Comparison of ENCODE assay signal across 24 mouse cellular contexts in the genomic region with DNA sequence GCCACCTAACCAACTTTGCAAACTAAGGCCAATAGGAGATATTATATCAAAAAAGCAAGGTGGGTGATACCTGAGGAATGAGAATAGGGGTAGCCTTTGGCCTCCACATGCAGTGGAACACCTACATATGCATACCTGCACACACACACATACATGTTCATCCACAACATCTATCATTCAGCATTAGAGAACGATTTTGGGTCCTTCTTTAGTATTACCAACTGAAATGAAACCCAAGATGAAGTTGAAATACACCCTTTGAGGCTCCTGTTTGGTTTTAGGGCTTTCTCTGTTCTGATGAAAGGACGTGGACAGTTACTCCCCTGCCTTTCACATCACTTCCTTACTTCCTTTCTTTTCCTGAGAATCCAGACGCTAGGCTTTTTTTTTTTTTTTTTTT.
"Had no signal": no experiment of that assay in that cellular context is flagged by ENCODE, and none has a peak within 500 bp of the region (broad histone marks: within the 10 kb centered on the region; RNA-seq: fewer than 3 reads in every experiment).

No protein-coding gene starts in this region.

- H3K27ac ChIP-seq: gastrocnemius, adult 2 months; heart, adult 2 months; heart, embryonic 13.5 days; heart, embryonic 15.5 days; hindbrain, embryonic 13.5 days; hindbrain, embryonic 15.5 days; intestine, embryonic 15.5 days; limb, embryonic 13.5 days; liver, embryonic 12.5 days; liver, embryonic 14.5 days had no signal

- H3K27me3 ChIP-seq: heart, embryonic 13.5 days; heart, embryonic 15.5 days; hindbrain, embryonic 15.5 days; intestine, embryonic 15.5 days; liver, embryonic 12.5 days had no signal

- H3K4me2 ChIP-seq: heart, embryonic 11.5 days; heart, embryonic 15.5 days; intestine, embryonic 15.5 days; liver, embryonic 12.5 days had no signal

- H3K36me3 ChIP-seq: heart, embryonic 13.5 days; heart, embryonic 15.5 days; hindbrain, embryonic 13.5 days; hindbrain, embryonic 15.5 days; intestine, embryonic 15.5 days; limb, embryonic 13.5 days; limb, embryonic 15.5 days; liver, embryonic 12.5 days had no signal

- H3K9me3 ChIP-seq: heart, embryonic 13.5 days; heart, embryonic 15.5 days; hindbrain, embryonic 13.5 days; hindbrain, embryonic 15.5 days; intestine, embryonic 15.5 days; limb, embryonic 13.5 days; limb, embryonic 15.5 days; liver, embryonic 12.5 days had no signal

- H3K9ac ChIP-seq: heart, embryonic 13.5 days; heart, embryonic 15.5 days; hindbrain, embryonic 13.5 days; intestine, embryonic 15.5 days; limb, embryonic 13.5 days; limb, embryonic 15.5 days; liver, embryonic 12.5 days; liver, embryonic 14.5 days had no signal

- ATAC-seq: inflammation-experienced regulatory T-cells, adult 6 months; intestine, embryonic 15.5 days; intestine, postnatal 0 days; liver, embryonic 12.5 days had no signal

- H3K4me1 ChIP-seq: intestine, embryonic 15.5 days; liver, embryonic 12.5 days had no signal

- H3K4me3 ChIP-seq: gastrocnemius, adult 2 months; heart, adult 2 months; heart, embryonic 13.5 days; heart, embryonic 15.5 days; hindbrain, embryonic 13.5 days; intestine, embryonic 15.5 days; limb, embryonic 13.5 days; limb, embryonic 15.5 days; liver, embryonic 12.5 days had no signal

- DNase-seq: gastrocnemius, adult 2 months; gastrocnemius, postnatal 10 days; gastrocnemius, postnatal 25 days; heart, adult 2 months; heart, postnatal 4 days; kidney, adult 18-20 months; kidney, adult 8-10 months; kidney, postnatal 10 days; kidney, postnatal 36 days; layer of hippocampus, adult 9-11 months; layer of hippocampus, postnatal 36 days; left cerebral cortex, postnatal 4 days had no signal
